Mouse (Mus musculus): ENCODE measurements around the gene Grk2.

Grk2 gene

DNA sequence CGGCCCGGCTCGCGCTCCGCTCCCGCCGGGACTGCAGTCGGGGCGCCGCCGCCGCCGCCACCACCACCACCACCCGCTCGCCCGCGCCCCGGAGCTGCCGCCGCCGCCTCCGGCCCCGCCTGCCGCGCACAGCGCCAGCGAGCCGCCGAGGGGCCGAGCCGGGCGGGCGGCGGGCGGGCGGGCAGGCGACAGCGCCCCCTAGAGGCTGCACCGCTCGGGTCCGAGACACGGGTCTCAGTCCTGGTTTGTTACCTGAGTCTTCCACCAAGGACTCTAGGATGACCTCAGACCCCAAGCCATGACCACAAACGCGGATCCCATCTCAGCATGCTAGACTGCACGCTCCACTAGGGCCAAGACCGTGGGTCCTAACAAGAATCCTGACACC, at the start of gene Grk2:
Grk2 (minus strand) TSS at position 33 of the 388 bp plus-strand sequence.
- peak; percentile 71 for DNase-seq (ENCODE audit: low read depth, low spot score)

DNA sequence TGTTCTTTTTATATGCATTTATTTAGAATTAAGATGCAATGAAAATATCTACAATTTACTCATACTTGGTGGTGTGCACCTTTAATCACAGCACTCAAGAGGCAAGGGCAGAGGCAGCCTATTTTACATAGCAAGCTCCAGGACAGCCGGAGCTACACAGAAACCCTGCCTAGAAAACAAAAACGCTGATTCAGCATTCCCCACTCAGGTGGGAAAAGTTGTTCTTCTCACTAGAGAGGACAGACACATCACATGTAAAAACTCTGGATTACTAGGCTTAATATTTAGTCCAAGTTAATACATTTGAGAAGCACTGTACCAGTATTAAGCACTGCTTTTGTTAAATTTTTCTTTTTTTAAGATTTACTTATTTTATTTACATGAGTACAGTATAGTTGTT, 43.4 kb upstream of the Grk2 start:
- DNase-seq (ENCODE audit: low read depth, low spot score), result no peak

DNA sequence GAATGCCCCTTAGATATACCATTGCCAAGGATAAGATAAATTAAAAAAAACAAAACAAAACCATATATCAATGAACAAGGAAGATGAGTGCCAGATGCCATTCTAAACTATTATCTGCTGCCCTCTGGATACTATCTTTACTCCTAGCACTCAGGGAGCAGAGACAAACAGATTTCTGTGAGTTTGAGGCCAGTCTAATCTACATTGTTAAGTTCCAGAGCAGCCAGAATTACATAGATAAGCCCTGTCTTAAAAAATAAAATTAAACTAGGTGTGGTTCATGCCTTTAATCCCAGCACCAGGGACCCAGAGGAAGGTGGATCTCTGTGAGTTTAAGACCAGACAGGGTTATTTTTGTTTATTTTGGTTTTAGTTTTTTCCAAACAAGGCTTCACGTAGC, 40.5 kb upstream of the Grk2 start:
- no peak for DNase-seq (ENCODE audit: low read depth, low spot score)

DNA sequence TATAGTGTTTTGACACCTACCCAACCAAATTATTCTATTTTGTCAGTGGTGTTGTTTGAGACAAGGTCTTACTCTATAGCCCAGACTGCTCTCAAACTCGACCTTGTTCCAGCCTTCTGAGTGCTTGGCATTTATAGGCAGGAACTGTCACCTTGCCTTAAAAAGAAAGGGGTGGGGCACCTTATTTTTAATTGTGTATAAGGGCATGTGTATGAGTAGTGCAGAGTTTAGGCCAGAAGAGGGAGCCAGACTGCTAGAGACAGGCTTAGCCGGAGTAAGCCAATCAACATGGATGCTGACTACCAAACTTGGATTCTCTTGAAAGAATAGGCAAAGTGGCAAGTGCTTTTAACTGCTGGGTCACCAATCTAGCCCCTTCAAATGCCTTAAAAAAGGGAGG, 32.1 kb upstream of the Grk2 start:
- DNase-seq (ENCODE audit: low read depth, low spot score), result peak; percentile 53

DNA sequence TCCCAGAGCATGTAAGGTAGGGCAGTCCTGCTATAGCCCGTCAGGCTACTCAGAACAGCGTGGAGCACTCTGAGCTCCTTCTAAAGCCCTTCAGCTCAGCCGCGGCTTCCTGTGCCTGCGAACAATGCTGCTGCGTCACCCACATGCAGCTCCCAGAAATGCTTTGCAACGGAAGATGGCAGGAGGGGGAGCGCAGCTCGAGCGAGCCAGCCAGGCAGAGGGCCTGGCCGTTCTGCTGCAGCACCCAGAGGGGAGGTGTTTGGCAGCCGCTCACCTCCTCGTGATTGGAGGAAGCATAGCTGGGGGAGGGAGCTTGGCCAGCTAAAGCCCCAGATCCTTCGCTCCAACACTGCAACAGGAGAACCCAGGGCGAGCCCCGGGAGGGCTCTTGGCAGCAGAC, 27.8 kb upstream of the Grk2 start:
- DNase-seq (ENCODE audit: low read depth, low spot score), result peak; percentile 51

DNA sequence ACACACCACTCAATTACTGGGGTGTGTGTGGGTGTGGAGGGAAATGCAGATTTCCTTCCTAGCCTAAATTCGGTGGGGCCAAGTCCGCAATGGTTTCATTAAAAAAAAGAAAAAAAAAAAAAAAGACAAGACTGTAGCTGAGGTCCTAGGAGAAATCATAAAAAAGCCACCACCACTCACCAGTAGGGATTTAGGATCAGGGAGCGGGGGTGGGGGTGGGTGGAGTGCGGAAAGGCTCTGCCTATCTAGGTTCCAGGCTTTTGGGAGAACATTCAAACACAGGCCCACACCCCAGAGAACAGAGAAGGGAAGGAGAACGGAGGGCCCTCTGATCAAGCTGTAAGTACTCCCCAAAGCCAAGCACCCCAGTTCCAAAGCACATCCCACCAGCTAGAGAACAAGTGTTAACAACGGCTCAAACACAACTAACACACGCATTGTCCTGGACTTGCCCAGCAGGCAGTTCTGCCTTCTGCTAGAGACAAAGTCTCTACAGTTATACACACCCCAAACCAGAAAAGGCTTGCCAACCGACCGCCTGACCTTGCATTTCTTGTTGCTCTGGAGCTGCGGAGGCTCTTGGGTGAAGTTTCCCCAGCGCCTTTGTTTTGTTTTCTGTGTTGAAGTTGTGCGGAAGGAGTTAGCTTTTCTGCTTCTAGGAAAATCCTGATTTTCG, 27.2 kb upstream of the Grk2 start:
- peak; percentile 20 for DNase-seq (ENCODE audit: low read depth, low spot score)

DNA sequence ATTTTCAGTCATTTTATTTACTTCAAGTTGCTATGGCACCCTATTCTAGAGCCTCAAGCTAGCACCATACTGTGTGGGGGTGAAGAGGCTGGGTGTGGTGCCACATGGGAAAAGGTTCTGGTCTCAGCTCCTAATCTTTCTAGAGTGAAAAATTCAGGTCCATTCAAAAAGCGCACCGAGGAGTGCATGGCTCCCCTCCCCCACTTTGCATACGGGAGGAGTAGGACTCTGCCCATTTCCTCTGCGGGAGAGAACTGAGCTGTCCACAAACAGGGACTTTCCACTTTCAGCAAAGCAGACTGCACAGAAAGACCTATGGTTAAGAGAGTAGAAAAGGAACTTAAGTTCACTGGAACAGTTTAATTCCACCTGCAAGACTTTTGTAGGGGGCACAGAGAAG, 26.6 kb upstream of the Grk2 start:
- no peak for DNase-seq (ENCODE audit: low read depth, low spot score)

DNA sequence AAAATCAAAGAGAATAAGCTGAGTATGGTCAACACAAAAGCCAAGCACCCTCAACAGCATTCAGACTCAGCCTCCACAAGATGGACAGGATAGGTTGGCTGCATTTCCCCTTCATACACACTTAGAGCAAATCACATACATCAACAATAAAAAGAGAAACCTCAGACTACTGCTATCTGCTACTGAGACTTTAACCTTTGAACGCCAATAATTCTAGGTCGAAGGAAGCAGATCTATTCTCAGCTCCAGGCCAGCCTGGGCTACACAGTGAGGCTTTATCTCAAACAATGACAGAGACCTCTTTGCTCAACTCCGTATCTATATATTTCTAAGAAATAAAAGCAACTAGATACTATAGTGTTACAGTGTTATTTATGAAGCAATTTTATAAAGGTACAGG, 25.3 kb upstream of the Grk2 start:
- DNase-seq (ENCODE audit: low read depth, low spot score), result no peak

DNA sequence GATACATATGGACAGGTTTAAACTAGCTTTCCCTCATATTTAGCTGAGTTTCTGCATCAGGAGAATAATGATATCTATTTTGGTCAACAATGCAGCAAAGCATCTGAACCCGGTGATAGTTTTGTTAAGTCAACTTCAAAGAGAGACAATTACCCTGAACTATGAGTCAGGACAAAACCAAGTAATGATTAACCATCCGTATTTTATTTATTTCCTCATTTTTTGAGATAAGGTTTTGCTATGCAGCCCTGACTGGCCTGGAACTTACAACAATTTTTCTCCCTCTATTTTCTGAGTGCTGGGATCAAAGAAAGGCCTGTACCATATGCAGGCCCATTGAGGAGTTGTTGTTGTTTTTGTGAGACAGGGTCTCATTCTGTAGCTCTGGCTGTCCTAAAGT, 24.6 kb upstream of the Grk2 start:
- no peak for DNase-seq (ENCODE audit: low read depth, low spot score)

DNA sequence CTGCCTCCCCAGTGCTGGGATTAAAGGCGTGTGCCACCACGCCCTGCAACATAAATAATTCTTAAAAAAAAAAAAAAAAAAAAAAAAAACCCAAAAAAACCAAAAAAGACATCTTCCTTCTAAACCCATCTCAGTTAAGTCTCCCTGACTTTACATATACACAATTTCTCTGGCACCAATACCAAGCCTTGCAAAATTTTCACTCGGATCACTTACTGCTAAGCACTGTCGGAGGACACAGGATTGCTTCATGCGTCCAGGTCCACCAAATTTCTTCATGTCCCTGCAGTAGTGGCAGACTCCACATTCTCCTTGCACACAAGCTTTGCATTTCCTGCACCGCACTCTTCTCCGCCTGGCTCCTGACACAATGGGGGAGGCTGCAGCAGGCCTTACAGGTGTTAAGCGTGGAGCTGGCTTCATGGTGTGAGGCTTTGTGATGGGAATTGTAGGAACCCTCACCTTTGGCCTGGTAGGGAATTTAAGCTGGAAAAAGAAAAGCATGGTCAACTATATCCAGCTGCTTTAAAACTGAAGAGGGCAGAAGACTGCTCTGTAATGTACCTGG, 22.8 kb upstream of the Grk2 start:
- DNase-seq (ENCODE audit: low read depth, low spot score), result no peak

DNA sequence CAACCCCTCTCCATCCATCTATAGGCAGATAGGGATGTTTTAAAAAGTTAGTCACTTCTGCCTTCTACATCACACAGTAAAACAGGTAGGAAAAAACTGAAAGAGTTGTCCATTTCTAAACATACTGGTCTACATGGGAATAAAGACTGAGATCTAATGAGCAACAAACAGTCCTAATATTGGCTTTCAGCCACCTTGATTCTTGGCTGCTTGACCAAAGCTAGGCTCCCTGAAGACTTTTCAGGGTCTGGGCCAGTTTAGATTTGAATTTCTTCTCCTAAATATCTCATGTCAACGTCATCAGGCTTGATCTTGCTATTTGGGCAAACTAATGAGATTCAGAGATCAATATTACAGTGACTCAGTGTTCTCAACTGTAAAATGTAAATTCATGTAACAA, 20.9 kb upstream of the Grk2 start:
- DNase-seq (ENCODE audit: low read depth, low spot score), result no peak

DNA sequence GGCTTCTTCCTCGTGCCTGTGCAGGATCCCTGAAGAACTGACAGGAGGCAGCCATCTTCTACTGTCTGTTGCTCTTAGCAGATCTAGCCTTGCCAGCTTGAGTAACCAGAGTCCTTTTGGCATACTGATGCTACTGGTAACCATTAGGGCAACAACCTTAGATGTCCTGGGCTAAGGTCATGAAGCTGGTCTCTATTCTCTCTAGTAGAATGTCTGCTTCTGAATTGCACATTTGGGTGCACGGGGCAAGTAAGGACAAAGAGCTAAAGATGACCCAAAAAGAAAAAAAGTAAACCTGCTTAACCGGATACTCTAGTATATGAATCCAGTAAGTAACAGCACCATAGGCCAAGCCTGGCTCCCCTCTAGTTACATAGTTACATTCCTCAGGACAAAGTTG, 20.1 kb upstream of the Grk2 start:
- no peak for DNase-seq (ENCODE audit: low read depth, low spot score)

DNA sequence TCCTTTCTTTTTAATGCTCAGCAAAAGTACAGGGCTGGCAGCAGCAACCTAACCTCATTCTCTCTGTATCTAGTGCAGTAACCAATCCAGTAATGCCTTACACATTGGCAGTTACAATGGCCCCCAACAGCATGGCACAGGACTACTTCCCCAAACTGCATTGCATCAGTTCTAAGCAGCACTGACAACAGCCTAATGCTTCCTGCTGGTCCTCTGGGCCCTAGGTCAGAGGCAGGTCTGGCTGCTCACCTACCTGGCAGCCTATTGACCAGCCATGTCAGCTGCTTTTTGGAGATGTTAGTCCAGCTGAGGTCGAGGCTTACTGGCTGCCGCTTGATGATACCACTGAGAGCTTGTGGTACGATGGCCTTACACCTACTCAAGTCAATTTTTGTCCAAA, 16.1 kb upstream of the Grk2 start:
- DNase-seq (ENCODE audit: low read depth, low spot score), result no peak

DNA sequence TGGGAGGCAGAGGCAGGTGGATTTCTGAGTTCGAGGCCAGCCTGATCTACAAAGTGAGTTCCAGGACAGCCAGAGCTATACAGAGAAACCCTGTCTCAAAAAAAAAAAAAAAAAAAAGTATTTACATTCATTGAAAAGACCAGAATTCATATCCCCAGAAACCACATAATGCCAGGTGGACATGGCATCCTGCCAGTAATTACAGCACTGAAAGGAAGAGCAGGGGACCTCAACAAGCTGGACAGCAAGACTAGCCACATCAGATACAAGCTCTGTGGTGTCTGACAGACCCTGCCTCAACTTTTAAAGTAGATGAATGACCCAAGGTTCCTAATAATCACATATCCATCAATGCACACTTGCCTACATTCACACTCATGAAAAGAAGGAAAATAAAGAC, 15.6 kb upstream of the Grk2 start:
- DNase-seq (ENCODE audit: low read depth, low spot score), result no peak

DNA sequence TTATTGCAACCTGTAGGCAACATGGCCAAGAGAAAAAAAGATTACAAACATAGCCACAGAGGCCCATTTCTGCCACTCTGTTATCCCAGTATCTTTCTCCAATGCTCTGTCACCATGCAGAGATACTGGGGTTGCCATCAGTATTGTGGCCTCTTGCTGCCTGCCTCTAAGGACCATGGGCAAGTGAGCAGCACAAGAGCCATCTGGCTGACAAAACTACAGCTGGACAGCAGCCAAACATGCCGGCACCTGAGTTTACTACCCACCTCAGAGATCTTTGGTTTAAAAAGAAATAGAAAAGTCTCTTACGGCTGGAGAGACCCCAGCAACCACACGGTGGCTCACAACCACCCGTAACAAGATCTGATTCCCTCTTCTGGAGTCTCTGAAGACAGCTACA, 13.2 kb upstream of the Grk2 start:
- DNase-seq (ENCODE audit: low read depth, low spot score), result no peak

DNA sequence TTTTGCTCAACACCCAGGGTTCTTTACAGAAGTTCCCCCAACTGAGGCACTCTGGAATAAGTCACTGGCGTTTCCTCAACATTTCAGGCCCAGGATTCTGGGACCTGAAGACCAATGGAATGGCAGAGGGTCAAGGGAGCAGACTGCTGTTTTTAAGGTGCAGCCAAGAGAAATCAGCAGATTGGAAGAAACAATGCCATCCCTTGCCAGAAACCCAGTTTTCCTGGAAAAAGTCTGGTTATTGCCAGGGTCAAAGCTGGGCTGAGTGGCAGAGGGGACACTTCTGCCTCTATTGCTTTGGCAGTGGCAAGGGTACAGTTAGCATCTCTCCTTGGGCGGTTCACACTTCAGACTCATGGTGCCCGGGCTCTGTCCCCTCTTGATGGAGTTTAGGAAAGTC, 11.2 kb upstream of the Grk2 start:
- DNase-seq (ENCODE audit: low read depth, low spot score), result no peak

DNA sequence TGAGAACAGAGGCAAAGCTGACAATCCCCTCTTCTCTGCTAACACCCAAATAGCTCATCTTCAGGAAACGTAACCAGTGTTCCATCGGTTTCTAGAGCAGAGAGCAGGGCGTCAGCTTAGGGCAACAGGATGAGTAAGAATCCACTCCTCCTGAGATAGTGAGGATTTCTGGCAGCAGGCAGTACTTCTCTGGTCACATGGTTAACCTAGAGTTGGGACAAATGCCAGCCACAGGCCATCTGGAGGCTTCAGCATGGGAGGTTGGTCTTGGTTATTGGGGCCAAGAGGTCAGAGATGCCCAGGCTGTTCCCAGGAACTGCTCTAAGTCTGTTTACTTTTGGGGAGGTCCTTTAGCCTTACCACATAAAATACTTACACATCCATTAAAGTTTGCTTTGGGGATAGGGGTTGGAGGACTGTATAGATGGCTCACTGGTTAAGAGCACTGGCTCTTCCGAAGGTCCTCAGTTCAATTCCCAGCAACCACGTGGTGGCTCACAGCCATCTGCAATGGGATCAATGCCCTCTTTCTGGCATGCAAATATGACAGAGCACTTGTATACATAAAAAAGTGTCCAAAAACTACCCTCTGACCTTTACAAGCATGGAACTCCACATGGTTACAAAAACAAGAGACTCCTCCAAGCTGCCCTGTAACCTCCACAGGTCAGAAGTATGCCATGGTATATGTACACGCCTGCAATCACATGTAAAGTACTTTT, 9.4 kb upstream of the Grk2 start:
- no peak for DNase-seq (ENCODE audit: low read depth, low spot score)

DNA sequence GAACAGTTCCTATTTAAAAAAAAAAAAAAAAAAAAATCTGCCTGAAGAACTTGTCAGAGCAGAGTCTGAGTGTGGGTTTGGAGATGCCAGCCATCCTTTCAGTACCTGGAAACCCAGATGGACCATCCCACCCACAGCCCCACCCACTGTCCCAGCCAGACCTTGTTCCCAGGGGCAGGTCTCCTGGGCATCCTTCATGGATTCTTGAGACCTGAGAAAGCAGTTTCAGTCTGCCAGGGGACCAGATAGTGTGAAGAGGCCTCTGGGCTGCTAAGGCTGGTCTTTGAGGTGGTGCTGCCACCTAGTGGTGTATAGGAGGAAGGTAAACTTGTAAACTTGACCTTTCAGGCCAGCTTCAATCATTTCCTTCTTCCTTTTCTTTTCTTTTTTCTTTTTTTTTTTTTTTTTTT, 3.8 kb upstream of the Grk2 start:
- peak; percentile 55 for DNase-seq (ENCODE audit: low read depth, low spot score)

DNA sequence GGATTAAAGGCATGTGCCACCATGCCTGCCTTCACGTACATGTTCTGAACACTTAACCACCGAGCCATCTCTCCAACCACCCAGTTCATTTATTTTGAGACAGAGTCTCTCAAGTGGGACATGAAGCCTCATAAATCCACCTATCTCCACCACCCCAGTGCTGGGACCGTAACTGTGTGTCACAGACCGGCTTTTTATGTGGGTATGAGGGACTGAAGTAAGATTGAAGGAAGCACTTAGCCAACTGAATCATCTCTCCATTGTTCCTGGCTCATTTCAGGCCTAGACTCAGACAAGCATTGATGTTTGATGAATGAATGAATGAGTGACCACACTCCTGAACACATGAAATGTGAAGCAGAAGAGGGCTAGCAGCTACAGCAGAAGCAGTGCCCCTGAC, 3.3 kb upstream of the Grk2 start:
- no peak for DNase-seq (ENCODE audit: low read depth, low spot score)

DNA sequence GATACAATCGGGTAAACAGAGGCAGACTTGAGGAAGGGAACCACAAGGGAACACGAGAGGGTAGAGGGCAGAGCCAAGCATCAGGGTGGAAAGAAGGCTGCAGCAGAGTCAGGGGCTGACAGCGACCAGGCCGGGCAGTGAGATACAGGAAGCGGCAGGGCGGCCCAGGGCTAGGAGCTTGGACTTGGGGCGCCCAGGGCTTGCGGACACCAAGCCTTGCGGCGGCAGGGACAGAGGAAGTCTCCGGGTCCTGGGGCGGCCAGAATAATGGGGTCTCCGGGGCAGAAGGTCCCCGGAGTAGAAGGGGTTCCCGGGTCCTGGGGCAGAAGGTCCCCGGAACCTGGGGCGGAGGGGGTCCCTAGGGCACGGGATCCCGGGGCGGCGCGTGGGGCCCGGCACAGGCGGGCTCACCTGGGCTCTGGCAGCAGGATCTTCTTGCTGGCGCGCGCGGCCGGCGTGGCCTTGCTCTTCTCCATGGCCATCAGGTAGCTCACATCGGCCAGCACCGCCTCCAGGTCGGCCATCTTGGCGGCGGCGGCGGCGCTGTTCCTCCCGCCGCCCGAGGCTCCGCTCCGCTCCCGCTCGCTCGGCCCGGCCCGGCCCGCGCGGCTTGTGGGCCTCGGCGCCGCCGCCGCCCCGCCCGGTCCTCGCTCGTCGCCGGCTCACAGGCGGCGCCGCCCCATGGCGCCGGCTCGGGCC, 382 bp downstream of the Grk2 start:
- peak; percentile 60 for DNase-seq (ENCODE audit: low read depth, low spot score)

DNA sequence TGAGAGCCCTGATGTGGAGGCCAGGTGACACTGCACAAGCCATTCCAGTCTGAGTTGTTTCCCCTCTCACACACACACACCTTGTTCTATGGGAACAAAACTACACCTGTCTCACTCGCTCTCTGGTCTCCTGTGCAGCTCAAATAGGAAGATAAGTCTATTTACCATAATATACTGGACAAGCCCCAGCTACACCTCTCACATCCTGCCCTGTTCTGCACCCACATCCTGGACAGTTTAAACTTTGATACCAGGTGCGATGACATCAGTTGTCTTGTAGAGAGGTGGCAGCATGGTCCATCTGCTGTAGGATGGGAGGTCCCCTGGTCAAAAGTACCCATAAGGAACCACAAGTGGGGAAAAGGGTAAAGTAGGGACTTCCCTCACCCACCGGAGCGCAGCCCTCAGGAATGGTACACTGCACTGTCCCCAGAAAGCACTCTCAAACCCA, 1.1 kb downstream of the Grk2 start:
- no peak for DNase-seq (ENCODE audit: low read depth, low spot score)

DNA sequence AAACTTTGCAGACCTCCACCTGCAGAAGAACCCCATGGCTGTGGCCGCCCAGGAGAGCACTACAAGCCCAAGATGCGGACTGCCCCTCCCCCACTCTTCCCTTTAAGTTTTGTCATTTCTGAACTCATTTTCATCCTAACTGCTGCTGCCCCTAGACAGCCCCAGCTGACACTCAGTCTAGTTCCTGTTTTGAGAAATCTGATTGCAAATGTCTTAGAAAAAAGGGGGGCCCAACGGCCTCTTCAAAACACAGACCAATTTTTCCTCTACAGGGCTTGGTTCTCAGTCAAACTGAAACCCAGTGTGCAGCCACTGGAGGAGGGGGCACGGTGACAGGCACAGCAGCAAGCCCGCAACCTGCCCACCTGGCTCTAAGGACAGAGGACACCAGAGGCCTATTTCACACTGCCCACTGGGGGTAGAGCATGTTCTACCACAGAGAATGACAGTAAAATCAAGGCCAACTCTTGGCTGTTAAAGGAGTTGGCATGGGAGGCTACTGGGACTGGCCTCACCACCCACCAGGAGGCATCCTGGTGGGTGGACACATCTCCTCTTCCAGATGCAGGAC, 1.7 kb downstream of the Grk2 start:
- DNase-seq (ENCODE audit: low read depth, low spot score), result no peak
